Mouse (Mus musculus): ENCODE measurements around the gene Vmn2r31.
"Not testable (repeated sequence)": the region's sequence is repeated elsewhere in the genome, so short reads cannot be mapped to it uniquely, and the experiment has no call there.

Gene Vmn2r31

GRCm38 (mm10) chr7:7399603-7400002 is at the start of gene Vmn2r31:
Gene Vmn2r31 (minus strand): TSS chr7:7399703.
- not testable (repeated sequence) for DNase-seq

DNA sequence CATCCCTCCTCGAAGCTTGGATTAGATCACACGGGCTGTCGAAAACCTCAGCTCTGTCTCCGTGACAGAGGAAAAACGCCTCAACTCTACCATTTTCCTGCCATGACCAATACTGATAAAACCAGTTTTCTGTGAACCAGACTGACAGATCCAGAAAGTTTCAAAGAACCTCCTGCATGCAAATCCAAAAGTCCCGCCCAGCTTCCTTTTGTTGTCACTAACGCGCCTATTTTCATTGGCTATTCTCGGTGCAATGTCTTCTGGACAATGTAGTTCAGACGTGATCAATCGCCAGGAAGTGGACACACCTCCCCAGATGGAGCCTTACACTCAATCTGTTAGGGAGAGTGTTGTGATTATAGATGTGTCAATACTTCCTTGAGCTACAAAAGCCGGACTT is 25.1 kb downstream of the Vmn2r31 start, which contains the start of gene Gm45783:
Gene Gm45783 (minus strand): TSS at position 143 of the 400 bp plus-strand sequence.
- DNase-seq = not testable (repeated sequence)

- DNase-seq = not testable (repeated sequence)
Observed at GRCm38 (mm10) chr7:7337509-7337908, 62.0 kb downstream of the Vmn2r31 start, which contains the start of gene Vmn2r30. Gene Vmn2r30 (minus strand): TSS chr7:7337609.
